Mouse (Mus musculus) layer of hippocampus, adult 11-12 months (tissue): ENCODE measurements around the gene Dbt.

Experiments used
- DNase-seq: peaks from one replicate; pipeline ENCODE4 v3.0.0; 2022; ENCODE audit warnings: low spot score

The Dbt gene

DNA sequence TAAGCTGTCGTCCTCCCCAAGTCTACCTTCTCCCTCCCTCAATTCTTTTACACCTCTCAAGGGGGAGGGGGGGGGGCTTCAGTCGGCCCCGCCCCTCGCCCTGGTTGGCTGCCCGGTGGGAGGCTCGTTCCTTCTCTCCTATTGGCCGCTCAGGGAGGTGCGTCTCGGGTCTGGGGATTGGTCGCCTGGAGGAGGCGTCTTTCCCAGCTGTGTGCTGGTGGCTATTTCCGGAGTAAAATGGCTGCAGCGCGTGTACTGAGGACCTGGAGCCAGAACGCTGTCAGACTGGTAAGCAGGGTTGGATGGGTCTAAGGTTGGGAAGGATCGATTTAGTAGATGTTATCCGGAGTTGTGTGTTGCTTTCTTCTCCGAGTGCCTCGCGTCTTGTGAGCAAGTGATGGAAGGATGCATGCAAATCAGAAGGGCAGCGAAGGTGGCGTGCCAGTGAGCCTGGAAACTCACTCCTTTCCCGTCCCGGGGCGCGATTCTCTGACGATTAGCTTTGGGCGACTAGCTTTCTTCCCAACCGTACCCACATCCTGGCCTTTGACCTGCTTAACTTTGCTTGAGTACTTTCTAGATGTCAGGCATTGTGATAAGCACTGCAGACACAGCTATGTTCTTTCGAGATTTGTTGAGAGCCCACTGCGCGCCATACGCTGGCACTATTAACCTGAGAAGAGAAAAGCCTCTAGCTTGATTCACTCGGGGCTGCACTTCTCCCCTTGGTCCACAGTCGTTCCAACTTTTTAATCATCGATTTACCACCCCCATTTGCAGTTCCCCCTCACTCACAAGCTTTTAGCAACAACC lies at the start of gene Dbt:
TSS of gene Dbt (plus strand) at position 167 of the 813 bp plus-strand sequence.
- DNase-seq = peak; percentile 88

GRCm38 (mm10) chr3:116464318-116464717 lies 48.6 kb upstream of the Dbt start:
- DNase-seq = no peak

DNA sequence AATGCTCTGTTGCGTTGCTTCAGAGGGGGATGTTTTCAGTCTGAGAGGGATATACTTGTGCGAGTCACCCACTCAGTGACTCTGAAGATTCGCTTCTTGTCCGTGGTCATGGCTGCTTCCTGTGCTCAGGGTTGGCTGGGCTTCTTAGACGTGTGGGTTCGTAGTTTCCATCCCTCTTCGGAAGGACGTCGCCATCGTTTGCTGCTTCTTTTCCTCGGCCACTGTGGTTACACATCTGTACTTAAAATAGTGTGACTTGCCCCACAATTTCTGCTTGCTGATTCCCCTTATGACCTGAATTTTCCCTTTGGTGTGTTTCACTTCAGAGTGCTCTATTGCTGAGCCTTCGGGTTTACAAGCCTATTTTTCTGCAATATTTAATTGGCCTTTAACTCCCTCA lies 47.2 kb upstream of the Dbt start:
- DNase-seq = no peak

GRCm38 (mm10) chr3:116474602-116475001 lies 38.3 kb upstream of the Dbt start:
- no peak for DNase-seq

DNA sequence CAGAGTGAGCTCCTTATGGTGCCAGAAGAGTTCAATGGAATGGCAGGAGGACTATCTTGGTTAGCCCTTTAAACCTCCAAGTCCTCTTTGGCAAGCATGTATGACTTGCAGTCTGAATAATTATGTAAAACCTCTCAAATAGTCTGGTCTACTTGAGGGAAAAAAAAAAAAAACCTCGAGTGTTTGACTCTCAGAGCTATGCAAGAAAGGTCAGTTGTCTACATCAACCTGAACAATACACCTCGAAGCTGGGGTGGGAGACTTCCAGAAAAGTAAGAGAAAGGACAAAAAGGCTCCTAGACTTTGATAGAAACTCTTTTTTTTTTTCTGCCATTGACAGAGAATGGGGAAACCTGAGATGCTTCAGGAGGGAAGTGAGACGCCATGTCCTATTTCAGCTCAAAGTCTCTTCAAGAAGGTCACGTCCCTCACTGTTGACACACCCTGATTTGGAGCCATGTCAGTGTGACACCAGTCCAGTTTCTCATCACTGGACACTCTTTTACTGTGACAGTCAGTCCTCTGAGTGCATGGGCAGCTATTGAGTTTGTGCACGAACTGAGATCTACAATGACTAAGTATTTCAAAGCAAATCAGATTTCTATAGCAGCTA lies 36.1 kb upstream of the Dbt start:
- no peak for DNase-seq

GRCm38 (mm10) chr3:116477351-116477750 lies 35.5 kb upstream of the Dbt start:
- DNase-seq = no peak

DNA sequence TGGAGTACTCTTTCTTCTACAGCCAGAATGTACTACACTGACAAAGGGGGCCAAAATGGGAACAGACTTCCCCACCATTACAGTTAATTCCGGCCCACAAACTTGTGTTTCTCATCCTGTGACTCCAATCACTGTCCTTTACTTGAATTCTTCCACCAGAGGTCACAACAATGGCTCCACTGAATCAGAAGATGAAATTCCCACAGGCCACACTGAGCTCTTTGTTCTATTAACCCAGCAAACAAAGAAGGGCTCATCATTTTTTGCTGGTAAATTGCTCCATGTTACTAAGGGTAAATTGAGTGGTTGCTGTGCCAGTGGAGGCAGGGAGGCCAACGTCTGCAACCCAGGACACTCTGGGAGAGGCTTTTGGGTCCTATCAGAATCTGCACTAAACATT lies 32.8 kb upstream of the Dbt start:
- peak; percentile 20 for DNase-seq

GRCm38 (mm10) chr3:116480937-116481336 lies 31.9 kb upstream of the Dbt start:
- no peak for DNase-seq

GRCm38 (mm10) chr3:116482724-116483123 lies 30.1 kb upstream of the Dbt start:
- no peak for DNase-seq

DNA sequence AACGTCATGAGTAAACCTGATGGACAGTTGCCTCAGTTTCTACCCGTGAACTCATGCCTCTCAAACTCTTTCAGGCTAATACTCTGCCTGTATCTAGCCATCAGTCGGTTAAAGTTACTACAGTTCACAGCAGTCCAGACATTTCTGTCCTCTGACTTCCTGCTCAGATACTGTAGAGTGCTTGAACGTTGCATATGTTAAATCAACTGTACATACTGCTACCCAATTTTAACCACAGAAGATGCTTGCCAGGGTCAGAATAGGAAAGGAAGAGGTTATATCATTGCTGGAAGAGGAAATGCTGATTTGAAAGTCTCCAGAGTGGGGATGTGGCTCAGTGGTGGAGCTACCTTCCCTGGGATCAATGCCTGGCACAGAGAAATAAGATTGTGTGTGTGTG lies 29.6 kb upstream of the Dbt start:
- no peak for DNase-seq

GRCm38 (mm10) chr3:116490920-116491319 lies 21.9 kb upstream of the Dbt start:
- DNase-seq = no peak

DNA sequence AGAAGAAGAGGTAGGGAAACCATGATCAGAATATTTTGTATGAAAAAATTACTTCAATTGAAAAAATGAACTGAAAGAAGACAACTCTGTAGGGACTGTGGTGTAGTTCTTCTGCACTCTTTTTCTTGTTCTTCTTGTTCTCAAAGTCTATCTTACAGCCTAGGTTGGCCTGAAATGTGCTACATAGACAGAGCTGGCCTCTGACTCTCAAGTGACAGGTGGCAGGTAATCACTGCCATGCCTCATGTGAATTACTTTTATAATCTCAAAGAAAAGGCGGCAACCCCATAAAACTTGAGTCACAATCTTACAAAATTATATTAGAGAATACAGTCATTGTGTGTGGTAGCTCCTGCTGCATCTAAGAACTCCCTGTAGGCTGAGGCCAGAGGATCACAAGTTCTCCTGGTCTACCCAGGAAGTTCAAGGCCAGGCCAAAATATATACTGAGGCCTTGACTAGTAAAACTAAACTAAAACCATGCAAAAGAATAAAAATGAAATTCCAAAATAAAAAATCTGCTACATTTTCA lies 20.9 kb upstream of the Dbt start:
- no peak for DNase-seq

- no peak for DNase-seq
These were observed 19.2 kb upstream of the Dbt start for GRCm38 (mm10) chr3:116493658-116494057.

DNA sequence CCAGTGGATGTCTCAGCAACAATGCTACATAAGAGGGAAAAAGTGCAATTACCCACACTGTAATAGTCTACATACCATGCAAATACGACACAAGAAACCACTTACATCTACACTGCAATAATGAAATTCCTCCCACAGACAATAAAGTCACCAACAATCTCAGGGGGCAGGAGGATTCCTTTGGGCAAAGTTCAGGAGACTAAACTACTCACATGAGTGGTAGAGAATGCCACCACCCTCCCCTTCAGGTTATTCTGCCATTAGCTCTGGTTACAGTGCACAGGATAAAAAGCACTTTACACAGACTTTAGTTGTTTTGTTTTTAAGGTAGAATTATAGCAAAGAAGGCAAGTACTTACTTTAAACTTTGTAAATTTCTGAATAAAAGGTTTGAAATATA lies 17.2 kb upstream of the Dbt start:
- DNase-seq = no peak

- DNase-seq = peak; percentile 98
These were observed 5.0 kb upstream of the Dbt start, which contains the start of gene Rtca for GRCm38 (mm10) chr3:116507772-116508351. Gene Rtca, minus strand, starts transcription at chr3:116508208.

DNA sequence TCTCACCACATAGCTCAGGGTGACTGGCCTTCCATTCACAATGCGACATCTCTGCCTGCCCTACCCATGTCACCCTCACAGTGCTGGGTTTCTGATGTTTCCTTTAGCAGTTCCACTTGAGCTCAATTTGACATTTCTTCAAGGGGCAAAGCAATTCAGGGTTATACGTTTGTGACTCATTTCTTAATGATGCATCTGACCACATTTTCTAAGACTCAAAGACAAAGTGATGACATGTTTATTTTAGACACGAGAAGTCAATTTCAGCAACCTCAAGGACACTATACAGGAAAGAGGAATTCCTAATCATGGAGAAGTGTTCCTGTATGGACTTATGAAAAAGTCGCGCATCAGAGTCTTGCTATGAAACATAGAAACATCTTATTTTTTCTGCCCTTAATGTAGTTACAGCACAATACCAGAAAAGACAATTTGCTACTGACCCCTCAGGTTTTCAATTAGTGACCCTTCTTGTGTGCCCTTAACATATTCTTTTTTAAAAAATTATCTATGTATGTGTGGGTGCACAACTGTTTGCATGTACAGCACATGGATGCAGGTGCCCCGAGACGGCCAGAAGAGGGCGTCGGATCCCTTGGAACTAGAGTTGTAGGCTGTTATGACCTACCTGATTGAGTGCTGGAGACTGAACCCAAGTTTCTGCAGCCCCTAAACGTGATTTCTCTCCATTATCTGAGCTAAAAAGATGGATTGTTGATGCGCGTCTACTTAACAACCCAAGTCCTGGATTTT lies 543 bp upstream of the Dbt start:
- DNase-seq = peak; percentile 47

GRCm38 (mm10) chr3:116520141-116520761 lies 7.4 kb downstream of the Dbt start:
- no peak for DNase-seq

DNA sequence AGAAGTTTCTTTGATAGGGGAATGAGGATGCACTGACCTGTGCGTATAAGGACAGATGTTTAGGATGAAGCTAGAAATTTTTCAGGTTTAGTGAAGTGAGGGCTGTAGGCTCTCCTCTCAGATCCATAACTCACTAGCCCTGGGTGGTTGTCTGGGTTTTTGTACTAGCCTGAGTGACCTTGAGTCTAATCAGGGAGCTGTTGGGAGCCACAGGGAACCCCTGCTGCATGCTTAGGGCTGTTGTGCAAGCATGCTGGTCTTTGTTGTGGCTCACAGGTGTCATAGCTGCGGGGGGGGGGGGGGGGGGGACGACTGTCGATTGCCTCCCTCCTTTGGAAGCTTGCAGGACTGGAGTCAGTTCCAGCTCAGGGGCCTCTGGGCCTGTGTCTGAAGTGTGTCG lies 16.9 kb downstream of the Dbt start:
- no peak for DNase-seq

- DNase-seq = peak; percentile 32
These were observed 18.0 kb downstream of the Dbt start for GRCm38 (mm10) chr3:116530826-116531225.

DNA sequence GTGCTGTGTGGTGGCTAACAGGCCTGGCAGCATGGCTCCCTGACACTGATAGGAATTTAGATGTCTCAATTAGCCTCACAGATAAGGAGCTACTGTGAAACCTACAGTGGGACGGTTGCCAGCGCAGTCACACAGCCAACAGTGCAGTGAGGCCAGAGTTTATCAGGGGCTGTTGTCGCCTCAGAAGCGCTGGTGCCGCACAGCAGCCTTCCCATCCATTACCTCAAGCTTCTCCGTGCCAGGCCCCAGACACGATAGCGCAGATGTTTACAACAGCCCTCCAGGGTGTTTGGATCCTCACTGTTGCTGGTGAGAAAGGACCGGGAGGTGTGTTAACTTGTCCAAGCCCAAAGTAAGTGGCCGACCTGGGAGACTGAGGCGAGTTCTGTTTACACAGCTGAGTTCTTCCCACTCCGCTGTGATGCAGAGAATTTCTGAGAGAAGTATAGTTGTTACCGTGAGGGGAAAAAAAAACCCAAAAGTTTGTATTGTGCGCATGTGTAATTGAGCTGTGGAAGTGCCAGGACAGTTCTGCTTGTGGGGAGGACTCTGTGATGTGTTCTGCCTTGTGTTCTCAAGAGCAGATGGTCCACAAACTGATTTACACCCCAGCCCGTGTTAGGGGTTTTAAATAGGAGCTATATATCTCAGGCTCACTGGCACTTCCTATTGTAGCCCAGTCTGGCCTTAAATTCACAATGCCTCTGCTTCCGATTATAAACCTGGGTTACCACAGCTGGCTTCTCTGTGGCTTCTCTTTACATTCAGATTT lies 23.7 kb downstream of the Dbt start:
- DNase-seq = peak; percentile 29

GRCm38 (mm10) chr3:116537200-116537573 lies 24.3 kb downstream of the Dbt start:
- DNase-seq = no peak
